Mouse (Mus musculus): Measurements from ENCODE around the gene Cldn22.

DNA sequence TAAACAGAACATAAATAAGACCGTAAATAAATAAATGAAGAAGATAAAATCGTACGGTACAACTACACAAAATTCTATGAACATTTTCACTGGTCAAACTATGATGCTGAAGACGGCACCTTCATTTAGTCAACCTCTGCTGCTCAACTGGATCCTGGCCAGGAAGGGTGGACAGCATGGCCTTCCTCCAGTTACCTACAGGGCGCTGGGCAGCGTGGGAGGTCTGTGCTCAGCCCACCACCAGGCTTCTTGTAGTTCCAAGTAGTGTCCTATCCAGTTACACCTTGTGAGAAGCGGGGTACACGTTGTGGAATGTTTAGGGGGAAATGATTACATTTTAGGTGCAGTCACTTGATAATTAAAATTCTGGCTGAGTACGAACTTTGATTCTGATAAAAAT, 2.6 kb downstream of the Cldn22 start:
- TF ChIP-seq CTCF (IDR thresholded peaks at IDR 0.05; ENCODE audit: insufficient read depth, low read length) (no peak), POLR2A (IDR thresholded peaks at IDR 0.05; ENCODE audit: borderline replicate concordance, extremely low read depth, low read depth, low read length) (no peak)
